In genomic region chr5:149006362-149007294, GRCm38 (mm10) we compare ENCODE assay signal across 8 mouse cellular contexts. TPM values are rescaled to one million over a fixed set of nuclear protein-coding genes. Genes with fewer than 3 reads are reported as not detected.
DNase-seq lines count a peak whose midpoint lies in the region; ATAC-seq and TF ChIP-seq lines count a peak whose summit lies in the region.

No protein-coding gene starts in this region.

- no peaks in the 10 kb centered on the region for H3K27me3 ChIP-seq in hindbrain, postnatal 0 days (ENCODE audit: insufficient read depth, low read length)

- 0 out of 2 replicates have a peak, but pooled peaks cover 3% of the 10 kb centered on the region for H3K4me1 ChIP-seq in hindbrain, postnatal 0 days (ENCODE audit: insufficient read depth, low read length)

- WGBS in hindbrain, postnatal 0 days: 5% methylated on average over 26 of the region's 26 CpGs

- peak overlapping the region; percentile 60 for H3K4me2 ChIP-seq in hindbrain, postnatal 0 days (ENCODE audit: low read depth, low read length)

- peak overlapping the region; percentile 79 for H3K4me3 ChIP-seq in gastrocnemius, adult 2 months
- peak overlapping the region; percentile 22 for H3K4me3 ChIP-seq in hindbrain, postnatal 0 days (ENCODE audit: low read length)

- intact Hi-C loops in gastrocnemius, adult 2 months (cut with DNase I): loop anchor here (1.0 to 2.0 kb wide), 2 partner anchors 25 to 44 kb away; no protein-coding TSS in a partner anchor

- DNase-seq in ZHBTc4 (ENCODE audit: low read depth, low spot score): peak; percentile 97
- peak; percentile 100 for DNase-seq in cerebellum, postnatal 4 days (ENCODE audit: low spot score in 2 of 2)
- DNase-seq in gastrocnemius, adult 2 months: peak; percentile 100
- DNase-seq in hindbrain, postnatal 0 days (ENCODE audit: low spot score): peak; percentile 99
- DNase-seq in left cerebral cortex, adult 18-20 months (ENCODE audit: low spot score in 2 of 2): peak; percentile 100
- DNase-seq in lung, postnatal 4 days: peak; percentile 99 to 100
- DNase-seq in retina, postnatal 1 day: peak; percentile 97
- DNase-seq in thymus, postnatal 4 days: peak; percentile 97

- peak; percentile 93 for ATAC-seq in hindbrain, postnatal 0 days

- no peaks in the 10 kb centered on the region for H3K36me3 ChIP-seq in hindbrain, postnatal 0 days (ENCODE audit: insufficient read depth, low read length)

- no peaks in the 10 kb centered on the region for H3K9me3 ChIP-seq in hindbrain, postnatal 0 days (ENCODE audit: low read length)

- H3K27ac ChIP-seq in gastrocnemius, adult 2 months: peak overlapping the region; percentile 97
- H3K27ac ChIP-seq in hindbrain, postnatal 0 days: peak overlapping the region; percentile 81

- TF ChIP-seq CTCF in gastrocnemius, adult 2 months (IDR thresholded peaks at IDR 0.05): peak; percentile 95
- peak; percentile 95 for TF ChIP-seq CTCF in hindbrain, postnatal 0 days (IDR thresholded peaks at IDR 0.05; ENCODE audit: low read depth)

- peak overlapping the region; percentile 35; the same call in 1 of the 2 replicates for H3K9ac ChIP-seq in hindbrain, postnatal 0 days (replicated peaks; ENCODE audit: low read length)

RNA-seq across cellular contexts. Expression of gene Gm42791, which starts 11.7 kb away (rescaled TPM):
- total RNA-seq in gastrocnemius, adult 2 months (2021): 1 to 10 TPM; 2.8 to 5.1 TPM
- total RNA-seq in hindbrain, postnatal 0 days (2014; rRNA removed): not detected in 2 replicates
- polyA plus RNA-seq in hindbrain, postnatal 0 days (2015; fragmentation: Nextera tagmentation; extraction: Ambion mirVana): 1.6 and 6.1 TPM in 2 replicates
- total RNA-seq in left cerebral cortex, adult 18-20 months (2021): 10 to 100 TPM; 31.6 to 40.1 TPM

Comparison
In these comparisons a context has a peak if more than half of its experiments do, and no peak if none do; other contexts are left out.
1. Peak in every context shown above with its lines: DNase-seq, ATAC-seq, H3K4me3 ChIP-seq and H3K27ac ChIP-seq.
2. RNA of gene Gm42791, which starts 11.7 kb away (total RNA-seq): 31.6 to 40.1 TPM in left cerebral cortex, adult 18-20 months; 2.8 to 5.1 TPM in gastrocnemius, adult 2 months and not detected in hindbrain, postnatal 0 days; every median in the first group is over 4 times any median in the second.